Mouse (Mus musculus): Measurements from ENCODE around the gene Kcnt1. TPM values are rescaled to one million over a fixed set of nuclear protein-coding genes. Genes with fewer than 3 reads are reported as not detected.
"Not testable (repeated sequence)": the region's sequence is repeated elsewhere in the genome, so short reads cannot be mapped to it uniquely, and the experiment has no call there.

Gene Kcnt1
- 0.43 TPM in 1 of 3 replicates, not detected in the others for total RNA-seq (2017)

GRCm38 (mm10) chr2:25863337-25864131 lies at the start of gene Kcnt1:
Kcnt1 (plus strand) TSS chr2:25863734.
- no peak for ATAC-seq (replicated peaks; ENCODE audit: insufficient number of reproducible peaks, low FRiP score, low TSS enrichment, poor library complexity, severe bottlenecking)

DNA sequence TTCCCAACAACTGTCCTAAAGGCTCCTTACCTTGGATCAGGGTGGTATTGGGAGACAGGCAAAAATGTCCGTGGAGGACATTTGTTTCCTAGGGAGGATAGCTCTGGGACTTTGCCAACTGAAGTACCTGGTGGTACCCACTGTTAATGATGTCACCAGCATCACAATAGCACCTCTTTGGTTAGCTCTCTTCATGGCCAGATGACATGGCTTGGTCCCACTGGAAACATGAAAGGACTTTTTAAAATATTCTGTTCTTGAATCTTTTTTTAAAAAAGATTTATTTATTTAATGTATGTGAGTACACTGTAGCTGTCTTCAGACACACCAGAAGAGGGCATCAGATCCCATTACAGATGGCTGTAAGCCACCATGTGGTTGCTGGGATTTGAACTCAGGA lies 47.8 kb upstream of the Kcnt1 start, which contains the start of gene Glt6d1:
Glt6d1 (minus strand) TSS at position 101 of the 400 bp plus-strand sequence.
- ATAC-seq (replicated peaks; ENCODE audit: insufficient number of reproducible peaks, low FRiP score, low TSS enrichment, poor library complexity, severe bottlenecking) = not testable (repeated sequence)

- no peak for ATAC-seq (replicated peaks; ENCODE audit: insufficient number of reproducible peaks, low FRiP score, low TSS enrichment, poor library complexity, severe bottlenecking)
Measured at GRCm38 (mm10) chr2:25822806-25823205, 40.7 kb upstream of the Kcnt1 start, which contains the start of gene Lcn9. Lcn9 (plus strand) TSS chr2:25823153.

DNA sequence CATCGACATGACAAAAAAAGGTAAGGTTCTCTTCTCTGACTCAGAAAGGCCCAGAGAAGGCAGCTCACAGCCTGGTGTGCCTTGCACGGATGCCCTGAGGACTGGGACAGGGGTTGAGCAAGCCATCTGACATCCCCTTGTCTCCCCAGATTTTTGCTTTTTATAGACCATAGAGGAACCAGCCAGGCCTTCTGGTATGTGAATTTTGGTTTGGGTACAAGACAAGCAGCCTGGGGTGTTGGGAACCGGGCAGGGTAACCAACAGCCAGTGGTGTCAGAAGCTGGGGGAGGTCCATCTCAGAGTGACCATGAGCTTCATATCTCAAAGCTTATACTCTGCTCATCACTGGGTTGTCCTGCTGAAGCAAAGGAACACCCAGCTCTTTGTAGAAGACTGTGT lies 38.8 kb upstream of the Kcnt1 start:
- ATAC-seq (replicated peaks; ENCODE audit: insufficient number of reproducible peaks, low FRiP score, low TSS enrichment, poor library complexity, severe bottlenecking) = no peak

GRCm38 (mm10) chr2:25828344-25828947 lies 35.1 kb upstream of the Kcnt1 start:
- ATAC-seq (replicated peaks; ENCODE audit: insufficient number of reproducible peaks, low FRiP score, low TSS enrichment, poor library complexity, severe bottlenecking) = no peak

DNA sequence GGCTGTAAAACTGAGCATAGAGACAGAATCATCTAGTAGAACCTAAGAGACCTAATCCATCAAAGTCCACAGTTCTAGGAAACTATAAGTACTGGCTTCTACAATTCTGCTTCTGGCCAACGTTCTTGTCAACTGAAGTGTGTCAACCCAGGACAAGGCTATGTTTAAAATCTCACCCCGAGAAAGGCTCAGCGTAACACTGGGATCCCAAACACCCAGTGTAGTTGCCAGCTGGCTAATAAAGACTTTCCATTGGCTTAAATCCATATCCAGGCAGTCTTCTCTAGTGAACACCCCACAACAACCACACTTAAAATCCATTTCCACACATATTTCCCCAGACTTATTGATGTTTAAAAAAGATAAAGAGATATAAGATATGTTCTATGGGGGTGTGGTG lies 32.7 kb upstream of the Kcnt1 start:
- ATAC-seq (replicated peaks; ENCODE audit: insufficient number of reproducible peaks, low FRiP score, low TSS enrichment, poor library complexity, severe bottlenecking) = no peak

DNA sequence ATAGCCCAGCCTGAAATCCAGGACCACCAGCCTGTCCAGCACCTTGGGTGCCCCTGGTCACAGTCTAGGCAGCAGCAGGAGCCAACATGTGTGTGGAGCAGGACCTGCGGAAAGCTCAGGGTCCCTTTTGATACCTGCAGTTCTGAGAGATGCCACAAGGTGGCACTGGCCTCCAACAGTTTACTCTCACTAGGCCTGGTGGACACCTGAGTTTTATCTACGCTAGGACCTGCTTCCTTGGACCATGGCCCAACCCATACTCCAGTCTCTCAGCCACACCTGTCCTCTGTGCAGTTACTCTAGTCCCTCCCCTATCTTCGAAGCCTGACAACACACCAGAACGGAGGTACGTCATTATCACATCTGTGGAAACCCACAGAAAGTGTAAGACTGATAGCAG lies 27.2 kb upstream of the Kcnt1 start:
- ATAC-seq (replicated peaks; ENCODE audit: insufficient number of reproducible peaks, low FRiP score, low TSS enrichment, poor library complexity, severe bottlenecking) = peak; percentile 80

DNA sequence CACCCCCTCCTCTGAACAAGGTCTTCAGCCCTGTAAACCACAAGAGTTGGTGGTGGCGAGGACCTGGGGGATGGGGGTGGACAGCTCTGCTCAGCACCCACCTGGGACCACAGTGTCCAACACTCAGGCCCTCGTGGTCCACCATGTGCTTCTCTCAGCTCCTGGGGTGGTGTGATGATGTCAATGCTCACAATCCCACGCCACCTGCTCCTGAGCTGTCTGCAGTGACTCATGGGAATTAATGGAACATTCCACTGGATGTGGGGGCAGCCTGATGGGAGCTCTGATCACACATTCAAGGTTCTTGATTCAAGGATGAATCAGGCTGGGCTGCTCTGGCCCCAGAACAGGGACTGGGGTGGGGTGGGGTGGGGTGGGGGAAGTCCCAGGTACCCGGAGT lies 21.4 kb upstream of the Kcnt1 start:
- no peak for ATAC-seq (replicated peaks; ENCODE audit: insufficient number of reproducible peaks, low FRiP score, low TSS enrichment, poor library complexity, severe bottlenecking)

GRCm38 (mm10) chr2:25842758-25843157 lies 20.8 kb upstream of the Kcnt1 start:
- ATAC-seq (replicated peaks; ENCODE audit: insufficient number of reproducible peaks, low FRiP score, low TSS enrichment, poor library complexity, severe bottlenecking) = no peak

- no peak for ATAC-seq (replicated peaks; ENCODE audit: insufficient number of reproducible peaks, low FRiP score, low TSS enrichment, poor library complexity, severe bottlenecking)
Measured at GRCm38 (mm10) chr2:25844097-25844496, 19.4 kb upstream of the Kcnt1 start.

DNA sequence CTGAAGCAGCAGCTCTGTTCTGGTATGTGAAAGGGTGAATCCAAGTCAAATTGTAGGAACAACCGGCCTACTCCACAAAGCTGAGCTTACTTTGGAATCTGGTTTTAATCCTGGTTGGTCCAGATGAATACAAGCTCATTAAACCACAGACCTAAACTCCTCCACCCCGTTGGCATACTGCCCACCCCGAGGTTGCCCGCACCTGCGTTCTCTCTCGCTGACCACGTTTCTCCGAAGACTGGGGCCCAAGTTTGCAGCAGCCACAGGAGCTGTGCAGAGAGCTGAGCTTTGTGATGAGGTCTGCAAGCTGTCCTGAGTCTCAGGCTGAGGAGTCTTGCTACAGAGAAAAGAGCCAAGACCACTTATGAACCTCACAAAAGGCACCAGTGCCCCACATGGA lies 17.0 kb upstream of the Kcnt1 start:
- no peak for ATAC-seq (replicated peaks; ENCODE audit: insufficient number of reproducible peaks, low FRiP score, low TSS enrichment, poor library complexity, severe bottlenecking)

DNA sequence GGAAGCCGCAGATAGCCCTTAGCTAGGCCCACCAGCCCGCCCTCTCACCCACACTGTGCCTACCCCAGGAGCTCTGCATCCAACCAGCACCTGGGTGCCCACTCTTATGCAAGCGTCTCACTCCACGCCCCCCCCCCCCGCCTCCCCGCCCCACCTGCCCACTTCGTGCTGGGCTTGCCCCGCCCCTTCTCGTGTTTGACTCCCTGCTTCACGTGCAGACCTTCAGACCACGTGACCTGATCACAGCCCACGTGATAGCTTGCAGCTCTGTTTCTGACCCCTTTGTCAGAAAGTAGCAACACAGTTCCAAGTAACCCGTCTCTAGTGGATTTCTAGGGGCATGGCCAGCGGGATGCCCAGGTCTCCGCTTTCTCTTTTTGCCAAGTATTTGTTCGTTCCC lies 16.3 kb upstream of the Kcnt1 start, which contains the start of gene Sohlh1:
Sohlh1 (minus strand) TSS at position 23 of the 400 bp plus-strand sequence.
- ATAC-seq (replicated peaks; ENCODE audit: insufficient number of reproducible peaks, low FRiP score, low TSS enrichment, poor library complexity, severe bottlenecking) = no peak

- no peak for ATAC-seq (replicated peaks; ENCODE audit: insufficient number of reproducible peaks, low FRiP score, low TSS enrichment, poor library complexity, severe bottlenecking)
Measured at GRCm38 (mm10) chr2:25850330-25850729, 13.2 kb upstream of the Kcnt1 start.

DNA sequence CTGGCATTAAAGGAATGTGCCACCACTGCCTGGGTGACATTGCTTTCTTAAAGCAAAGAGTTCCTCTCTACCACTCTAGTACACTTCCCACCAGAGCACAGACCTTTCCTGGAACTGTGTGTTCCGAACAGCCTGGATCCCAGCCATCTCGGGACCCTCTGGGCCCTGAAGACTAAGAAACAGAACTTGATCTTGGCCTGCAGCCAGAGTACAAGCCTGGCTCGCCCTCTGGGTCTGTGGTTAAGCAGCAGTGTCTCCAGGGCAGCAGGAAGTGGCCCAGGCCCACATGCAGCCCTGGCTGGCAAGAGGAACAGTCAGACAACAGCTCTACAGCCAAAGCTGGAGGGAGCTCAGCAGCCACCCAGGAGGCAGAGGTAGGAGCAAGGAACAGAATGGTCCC lies 10.9 kb upstream of the Kcnt1 start:
- no peak for ATAC-seq (replicated peaks; ENCODE audit: insufficient number of reproducible peaks, low FRiP score, low TSS enrichment, poor library complexity, severe bottlenecking)

GRCm38 (mm10) chr2:25853998-25854397 lies 9.5 kb upstream of the Kcnt1 start:
- no peak for ATAC-seq (replicated peaks; ENCODE audit: insufficient number of reproducible peaks, low FRiP score, low TSS enrichment, poor library complexity, severe bottlenecking)

DNA sequence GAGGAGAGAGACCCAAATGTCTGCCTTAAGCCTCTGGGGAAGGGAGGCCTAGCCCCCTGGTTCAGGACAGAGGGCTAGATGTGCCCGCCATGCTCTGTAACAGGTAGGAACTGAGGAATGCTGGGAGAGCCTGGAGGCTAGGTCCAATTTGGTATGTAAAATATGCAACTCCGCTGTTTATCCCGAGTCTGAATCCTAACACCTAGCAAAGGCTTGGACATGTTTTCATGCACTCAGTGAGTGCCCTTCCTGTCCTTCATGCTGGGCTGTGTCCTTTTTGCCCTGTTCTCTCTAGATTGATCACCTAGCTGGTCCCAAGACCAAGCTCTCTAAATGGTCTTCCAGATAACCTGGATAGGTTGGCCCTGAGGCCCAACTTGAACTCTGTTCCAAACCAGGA lies 3.6 kb upstream of the Kcnt1 start:
- no peak for ATAC-seq (replicated peaks; ENCODE audit: insufficient number of reproducible peaks, low FRiP score, low TSS enrichment, poor library complexity, severe bottlenecking)

DNA sequence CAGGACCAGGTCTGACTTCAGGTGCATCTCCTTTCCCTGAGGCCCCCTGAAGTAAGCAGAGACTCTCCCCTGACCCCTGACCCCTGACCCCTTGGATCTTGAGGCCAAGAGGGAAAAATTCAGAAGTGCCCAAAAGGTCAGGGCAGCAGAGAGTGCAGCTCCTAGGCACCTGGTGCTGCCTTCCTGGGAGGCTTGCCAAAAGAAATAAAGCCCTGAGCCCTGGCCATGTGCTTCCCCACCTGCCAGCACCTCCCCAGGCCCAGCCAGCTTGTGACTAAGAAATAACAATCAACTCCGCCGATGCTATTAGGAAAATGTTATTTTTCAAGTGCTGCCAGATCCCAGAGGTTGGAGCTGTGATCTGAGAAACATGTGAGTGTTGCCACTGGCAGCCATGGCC lies 1.5 kb upstream of the Kcnt1 start:
- ATAC-seq (replicated peaks; ENCODE audit: insufficient number of reproducible peaks, low FRiP score, low TSS enrichment, poor library complexity, severe bottlenecking) = no peak

DNA sequence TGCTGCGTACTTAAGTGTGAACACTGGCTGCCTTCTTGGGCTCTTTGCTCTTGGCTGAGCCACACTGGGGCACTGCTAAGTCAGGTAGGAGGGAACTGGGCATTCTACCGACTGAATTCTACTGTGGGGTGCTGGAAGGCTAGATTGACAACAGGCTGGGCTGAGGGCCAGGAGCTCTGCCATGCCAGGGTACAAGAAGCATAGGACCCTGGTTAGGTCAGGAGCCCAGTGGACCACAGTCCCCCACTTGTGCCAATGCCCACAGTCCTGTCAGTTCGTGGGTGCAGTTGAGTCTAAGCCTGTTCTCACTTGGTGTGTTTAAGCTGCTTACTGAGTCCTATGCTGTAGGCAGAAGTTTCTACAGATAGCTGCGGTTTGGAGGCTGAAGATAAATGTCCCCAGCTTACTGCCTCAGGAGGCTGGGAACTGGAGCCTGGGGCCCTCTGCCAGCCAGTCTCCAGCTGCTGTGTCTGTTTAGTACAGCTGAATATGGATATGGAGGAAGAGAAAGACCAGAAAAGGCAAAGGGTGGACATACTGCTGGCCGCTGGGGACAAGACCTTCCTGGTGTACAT lies 751 bp upstream of the Kcnt1 start:
- no peak for ATAC-seq (replicated peaks; ENCODE audit: insufficient number of reproducible peaks, low FRiP score, low TSS enrichment, poor library complexity, severe bottlenecking)

DNA sequence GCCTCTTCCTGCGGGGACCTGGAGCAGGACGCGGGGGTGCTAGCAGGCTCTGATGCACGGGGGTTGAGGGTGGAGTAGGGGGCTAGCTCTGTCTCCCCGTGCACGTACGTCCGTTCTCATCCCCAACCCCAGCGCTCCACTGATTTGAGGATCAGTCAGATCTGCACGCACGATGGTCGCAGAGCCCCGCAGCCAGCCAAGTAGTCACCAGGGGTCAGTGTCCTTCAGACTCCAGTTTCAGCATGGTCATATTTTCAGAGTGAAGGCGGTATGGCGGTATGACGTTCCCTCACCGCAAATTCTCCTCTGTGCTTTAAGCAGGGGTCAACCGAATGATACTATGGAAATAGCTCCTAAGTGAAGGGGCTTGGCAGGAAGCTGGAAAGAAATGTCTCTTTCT lies 696 bp downstream of the Kcnt1 start:
- ATAC-seq (replicated peaks; ENCODE audit: insufficient number of reproducible peaks, low FRiP score, low TSS enrichment, poor library complexity, severe bottlenecking) = no peak

DNA sequence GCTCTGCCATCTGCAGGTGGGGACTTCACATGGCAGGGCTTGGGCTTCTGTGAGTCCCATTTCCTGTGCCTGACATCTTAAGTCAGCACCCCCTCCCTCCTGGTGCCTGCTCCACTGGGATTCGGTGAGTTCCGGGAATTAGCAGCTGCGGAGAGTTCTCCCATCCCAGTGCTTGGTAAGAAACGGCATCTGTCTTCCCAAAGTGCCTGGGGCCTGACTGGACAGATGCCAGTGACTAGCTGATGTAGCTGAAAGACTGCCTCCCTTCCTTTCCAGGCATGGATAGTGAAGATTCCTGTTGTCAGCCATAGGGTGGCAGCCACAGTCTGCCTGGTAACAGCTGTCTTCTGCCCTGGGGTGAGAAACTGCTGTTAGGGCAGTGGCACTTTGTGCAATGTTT lies 1.9 kb downstream of the Kcnt1 start:
- ATAC-seq (replicated peaks; ENCODE audit: insufficient number of reproducible peaks, low FRiP score, low TSS enrichment, poor library complexity, severe bottlenecking) = no peak
